Mouse (Mus musculus): ENCODE data around the gene Tmem128.

Gene Tmem128

GRCm38 (mm10) chr5:38277936-38278600 is 18.1 kb downstream of the Tmem128 start:
- in situ Hi-C loops (cut with MboI) = no loop called here

DNA sequence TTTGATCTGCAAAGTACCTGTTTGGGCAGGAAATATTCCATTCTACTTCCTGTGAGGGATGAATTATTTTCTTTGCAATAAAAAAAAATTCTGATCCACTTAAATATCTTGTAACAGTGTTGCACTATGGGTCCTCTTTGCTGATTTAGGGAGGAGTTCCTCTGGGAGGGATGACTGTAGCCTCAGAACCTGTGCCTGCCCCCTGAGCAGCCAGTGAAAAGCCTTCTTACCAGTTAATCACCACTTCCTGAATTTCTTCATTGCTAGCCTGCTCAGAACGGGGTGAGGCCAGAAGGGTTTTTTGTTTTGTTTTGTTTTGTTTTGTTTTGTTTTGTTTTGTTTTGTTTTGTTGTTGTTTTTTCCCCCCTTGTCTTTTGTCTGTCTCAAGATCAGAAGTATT is 20.1 kb downstream of the Tmem128 start:
- in situ Hi-C loops (cut with MboI) = no loop called here

GRCm38 (mm10) chr5:38285724-38286123 is 25.7 kb downstream of the Tmem128 start:
- in situ Hi-C loops (cut with MboI) = no loop called here

DNA sequence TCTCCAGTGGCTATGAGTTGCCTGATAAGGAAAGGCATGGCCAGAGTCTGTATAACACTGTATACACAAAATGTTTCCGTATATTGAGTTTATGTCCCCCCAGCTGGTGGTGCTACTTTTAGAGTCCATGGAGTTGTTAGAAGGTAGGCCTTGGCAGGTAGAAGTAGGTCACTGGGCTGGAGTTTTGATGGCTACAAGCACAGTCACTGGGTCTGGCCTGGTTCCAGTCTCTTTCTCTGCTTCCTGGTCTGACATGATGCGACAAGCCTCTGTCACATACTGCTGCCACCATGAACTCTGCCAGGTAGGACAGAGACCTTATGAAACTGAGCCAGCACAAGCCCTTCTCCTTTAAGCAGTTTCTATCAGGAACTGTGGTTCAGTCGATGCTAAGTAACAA is 28.5 kb downstream of the Tmem128 start:
- in situ Hi-C loops (cut with MboI) = no loop called here

- in situ Hi-C loops (cut with MboI) = loop anchor here (25.0 kb wide), 1 partner anchor 210 kb away; the partner anchor contains the start of gene Slc2a9
These were observed 41.9 kb downstream of the Tmem128 start for GRCm38 (mm10) chr5:38301761-38302411.

DNA sequence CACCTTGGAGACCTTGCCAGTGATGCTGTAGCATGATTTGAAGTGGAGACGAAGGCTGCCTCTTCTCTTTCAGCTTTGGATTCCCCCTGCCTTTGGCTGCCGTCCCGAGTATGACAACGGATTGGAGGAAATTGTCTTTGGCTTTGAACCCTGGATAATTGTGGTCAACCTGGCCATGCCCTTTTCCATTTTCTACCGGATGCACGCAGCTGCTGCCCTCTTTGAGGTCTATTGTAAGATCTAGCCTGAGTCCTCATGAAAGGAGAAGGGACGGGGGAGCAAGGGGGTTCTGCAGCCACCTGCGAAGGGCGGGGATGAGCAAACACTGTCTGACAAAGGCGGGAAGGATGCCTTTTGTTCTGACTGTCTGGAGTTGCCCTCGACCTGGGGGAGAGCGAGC is 42.7 kb downstream of the Tmem128 start:
- in situ Hi-C loops (cut with MboI) = loop anchor here (25.0 kb wide), 1 partner anchor 210 kb away; the partner anchor contains the start of gene Slc2a9

DNA sequence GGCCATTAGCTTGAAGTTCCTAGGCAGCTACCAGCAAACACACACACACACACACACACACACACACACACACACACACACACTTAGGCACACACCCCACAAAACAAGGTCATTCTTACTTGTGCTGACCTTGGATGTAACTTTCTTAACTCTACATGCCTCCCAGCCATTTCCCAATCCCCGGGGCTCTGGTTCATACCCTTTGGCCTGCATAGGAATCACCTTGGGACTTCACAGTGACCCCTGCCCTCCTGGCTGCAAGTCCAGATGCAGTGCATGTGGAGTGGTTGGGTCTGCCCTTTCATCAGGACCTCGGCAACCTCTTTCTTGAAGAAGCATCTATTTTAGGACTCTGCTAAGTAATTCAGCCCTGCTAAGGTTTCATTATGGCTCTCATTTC is 45.3 kb downstream of the Tmem128 start:
- in situ Hi-C loops (cut with MboI) = loop anchor here (25.0 kb wide), 1 partner anchor 207 kb away; the partner anchor contains the start of gene Slc2a9

GRCm38 (mm10) chr5:38307255-38308101 is 47.5 kb downstream of the Tmem128 start:
- in situ Hi-C loops (cut with MboI) = loop anchor here (25.0 kb wide), 1 partner anchor 205 kb away; the partner anchor contains the start of gene Slc2a9

DNA sequence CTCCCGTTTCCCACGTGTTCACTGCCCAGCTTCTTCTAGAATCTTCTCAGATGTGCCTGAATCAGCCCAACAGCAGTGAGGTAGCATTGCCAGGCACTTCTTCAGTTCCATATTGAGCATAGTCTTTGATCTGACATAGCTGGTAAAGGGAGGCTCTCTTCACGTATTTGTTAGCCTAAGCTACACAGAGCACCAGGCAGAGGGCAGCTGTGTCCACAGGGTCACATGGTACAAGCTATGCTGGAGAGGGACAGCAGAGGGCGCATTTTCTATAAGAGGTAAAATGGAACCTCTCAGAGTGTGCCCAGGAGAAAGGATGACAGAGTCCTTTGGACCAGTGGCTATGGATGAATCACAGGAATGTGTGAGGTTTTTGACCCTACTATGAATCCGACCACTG is 48.9 kb downstream of the Tmem128 start:
- in situ Hi-C loops (cut with MboI) = loop anchor here (25.0 kb wide), 1 partner anchor 203 kb away; the partner anchor contains the start of gene Slc2a9

DNA sequence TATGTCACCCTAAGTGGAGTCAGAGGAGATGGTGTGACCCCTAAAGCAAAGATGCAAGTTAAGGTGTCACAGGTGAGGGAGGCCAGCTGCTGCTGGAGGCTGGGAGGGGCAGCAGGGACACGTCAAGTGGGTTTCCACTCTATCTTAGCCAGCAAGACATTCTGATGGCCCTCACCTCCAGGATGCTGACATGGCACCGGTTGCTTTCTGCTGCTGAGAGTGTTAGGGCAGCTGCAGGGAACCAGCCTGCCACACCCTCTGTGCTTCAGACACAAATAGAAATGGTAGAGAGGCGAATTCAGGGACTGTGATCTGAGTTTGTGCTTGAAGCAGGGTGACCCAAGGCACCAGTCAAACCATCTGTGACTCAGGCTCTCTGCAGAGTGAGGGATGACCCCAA is 49.8 kb downstream of the Tmem128 start:
- in situ Hi-C loops (cut with MboI) = loop anchor here (25.0 kb wide), 1 partner anchor 203 kb away; the partner anchor contains the start of gene Slc2a9
